Mouse (Mus musculus) layer of hippocampus, postnatal 36 days (tissue): ENCODE data around the gene A530032D15Rik. TPM values are rescaled to one million over a fixed set of nuclear protein-coding genes. Genes with fewer than 3 reads are reported as not detected.
"Not testable (repeated sequence)": the region's sequence is repeated elsewhere in the genome, so short reads cannot be mapped to it uniquely, and the experiment has no call there.

Source experiments
- DNase-seq, 2 experiments: peaks; one replicate each; pipeline ENCODE4 v3.0.0; 2022
- total RNA-seq, 2 experiments: library from RNA; stranded (reverse); gene quantifications; 2 replicates each; pipeline ENCODE4 v1.2.3; 2021

The A530032D15Rik gene
- total RNA-seq, 2 experiments from 2014 or later, result not detected

DNA sequence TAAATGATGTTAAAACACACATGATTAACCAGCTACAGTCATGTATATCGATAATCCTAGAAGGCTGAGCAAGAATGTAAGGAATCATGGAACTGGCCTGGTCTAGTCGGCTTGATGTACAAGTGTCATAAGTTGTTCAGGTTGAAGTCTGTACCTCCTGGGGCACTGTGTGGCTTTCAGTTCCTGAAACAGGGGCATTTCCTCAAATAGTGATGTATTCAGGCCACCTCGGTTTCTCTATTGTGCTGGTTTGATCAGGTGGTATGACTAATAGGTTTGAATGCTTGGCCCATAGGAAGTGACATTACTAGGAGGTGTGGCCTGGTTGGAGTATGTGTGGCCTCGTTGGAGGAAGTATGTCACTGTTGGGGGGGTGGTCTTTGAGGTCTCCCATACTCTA lies 75.3 kb downstream of the A530032D15Rik start:
- DNase-seq, result not testable (repeated sequence)

DNA sequence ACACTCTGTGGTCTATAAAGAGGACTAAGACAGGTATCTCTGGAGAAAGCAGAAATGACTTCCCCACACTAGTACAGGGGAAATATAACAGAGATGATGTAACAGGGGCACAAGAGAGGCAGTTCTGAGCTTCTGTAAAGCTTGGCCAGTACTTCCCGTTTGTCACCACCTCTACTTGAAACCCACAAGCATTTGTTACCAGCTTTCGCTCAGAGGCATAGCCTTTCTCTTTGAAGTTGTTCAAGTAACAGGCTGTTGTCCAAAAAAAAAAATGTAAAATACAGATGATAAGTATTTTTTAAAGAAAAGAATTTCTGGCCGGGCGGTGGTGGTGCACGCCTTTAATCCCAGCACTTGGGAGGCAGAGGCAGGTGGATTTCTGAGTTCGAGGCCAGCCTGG lies 76.0 kb downstream of the A530032D15Rik start:
- DNase-seq, result not testable (repeated sequence)

Other genes starting within 250 kb of the A530032D15Rik start
- gene Slc16a14, start 174.7 kb downstream of the A530032D15Rik start, total RNA-seq, result 10 to 100 TPM; 12.4 to 15.6 TPM
- not detected for gene Gm10553, start 9.7 kb downstream of the A530032D15Rik start, total RNA-seq
- 1 to 10 TPM in 1 of 2 experiments, not detected in 1; 1.2 TPM for gene C130026I21Rik, start 160.7 kb upstream of the A530032D15Rik start, total RNA-seq